Mouse (Mus musculus) urinary bladder, postnatal 0 days (tissue): Measurements from ENCODE around the gene Zfp40. TPM values are rescaled to one million over a fixed set of nuclear protein-coding genes. Genes with fewer than 3 reads are reported as not detected.

Experiments used
- polyA plus RNA-seq: library from polyadenylated mRNA; unstranded; fragments of >200 nt; fragmentation: Nextera tagmentation; extraction: Ambion mirVana; gene quantifications from 2 replicates; pipeline ENCODE4 v1.2.1, GENCODE M21; 2015

Gene Zfp40
- polyA plus RNA-seq: 4.6 and 4.9 TPM in 2 replicates

GRCm38 (mm10) chr17:23192453-23193379, at the start of gene Zfp40:
TSS of gene Zfp40 (minus strand) at chr17:23193252.

Other genes starting within 250 kb of the Zfp40 start
- gene Vmn2r-ps130, start 132.1 kb downstream of the Zfp40 start, polyA plus RNA-seq: not detected in 2 replicates
- gene Vmn2r114, start 119.3 kb upstream of the Zfp40 start, polyA plus RNA-seq: not detected in 2 replicates
- not detected in 2 replicates for gene Vmn2r115, start 150.5 kb upstream of the Zfp40 start, polyA plus RNA-seq
- gene Vmn2r116, start 191.4 kb upstream of the Zfp40 start, polyA plus RNA-seq: not detected in 2 replicates